Mouse (Mus musculus): ENCODE measurements around the gene Cyp2c67. TPM values are rescaled to one million over a fixed set of nuclear protein-coding genes. Genes with fewer than 3 reads are reported as not detected.
"Not testable (repeated sequence)": the region's sequence is repeated elsewhere in the genome, so short reads cannot be mapped to it uniquely, and the experiment has no call there.

Cyp2c67 gene
- not detected for total RNA-seq (2021)

DNA sequence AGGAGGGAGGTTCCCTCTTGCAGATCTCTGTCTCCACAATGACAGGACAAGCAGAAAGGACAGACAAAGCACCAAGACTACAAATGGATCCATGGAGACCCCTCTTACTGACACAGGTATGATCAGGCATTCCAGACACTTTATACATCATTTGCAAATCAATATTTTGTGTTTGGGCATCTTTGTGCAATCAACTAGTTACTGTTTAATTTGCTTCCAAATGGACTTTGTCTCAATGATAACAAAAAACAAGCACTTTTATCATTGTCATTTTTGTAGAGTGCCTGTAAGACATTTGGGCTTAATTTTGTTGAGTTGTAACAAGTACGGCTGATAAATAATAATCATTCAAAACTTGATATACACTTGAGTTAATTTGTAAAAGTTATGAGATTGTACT, at the start of gene Cyp2c67:
Gene Cyp2c67 (minus strand): TSS at position 114 of the 400 bp plus-strand sequence.
- DNase-seq, result no peak

DNA sequence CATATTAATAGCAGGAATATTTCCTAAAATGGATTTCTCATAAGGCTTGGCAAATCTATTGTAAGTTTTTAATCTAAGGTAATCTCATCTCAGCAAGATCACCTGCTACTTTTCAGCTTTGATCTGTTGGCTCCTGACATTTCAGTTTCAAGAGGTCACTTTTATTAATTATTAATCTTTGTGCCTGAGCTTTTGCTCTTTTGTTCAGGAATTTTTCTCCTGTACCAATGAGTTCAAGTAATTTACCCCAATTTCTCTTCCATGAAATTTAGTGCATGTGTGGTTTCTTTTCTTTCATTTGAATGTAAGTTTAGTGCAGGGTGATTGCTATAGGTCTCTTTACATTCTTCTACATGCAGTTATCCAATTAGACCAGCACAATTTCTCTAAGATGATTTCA, 16.8 kb upstream of the Cyp2c67 start:
- DNase-seq, result not testable (repeated sequence)

GRCm38 (mm10) chr19:39652381-39652780, 3.5 kb upstream of the Cyp2c67 start:
- no peak for DNase-seq

DNA sequence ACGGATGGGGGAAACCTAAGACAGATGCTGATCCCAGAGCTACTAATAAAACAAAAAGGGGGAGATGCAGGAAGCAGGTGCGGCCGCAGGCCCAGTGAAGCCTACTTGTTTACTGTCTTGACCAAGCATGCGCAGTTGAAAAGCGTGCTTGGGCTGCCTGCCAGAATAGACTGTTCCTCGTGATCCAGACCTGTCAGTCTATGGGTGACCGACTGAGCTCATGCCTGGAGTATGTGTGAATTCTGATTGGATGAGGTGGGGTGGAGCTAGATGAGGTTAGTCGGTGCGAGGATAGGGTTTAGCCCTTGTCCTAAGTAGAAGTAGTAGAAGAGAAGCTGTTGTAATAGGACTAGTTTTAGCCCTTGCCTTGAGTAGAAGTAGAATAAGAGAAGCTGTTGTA, 1.3 kb downstream of the Cyp2c67 start:
- no peak for DNase-seq

DNA sequence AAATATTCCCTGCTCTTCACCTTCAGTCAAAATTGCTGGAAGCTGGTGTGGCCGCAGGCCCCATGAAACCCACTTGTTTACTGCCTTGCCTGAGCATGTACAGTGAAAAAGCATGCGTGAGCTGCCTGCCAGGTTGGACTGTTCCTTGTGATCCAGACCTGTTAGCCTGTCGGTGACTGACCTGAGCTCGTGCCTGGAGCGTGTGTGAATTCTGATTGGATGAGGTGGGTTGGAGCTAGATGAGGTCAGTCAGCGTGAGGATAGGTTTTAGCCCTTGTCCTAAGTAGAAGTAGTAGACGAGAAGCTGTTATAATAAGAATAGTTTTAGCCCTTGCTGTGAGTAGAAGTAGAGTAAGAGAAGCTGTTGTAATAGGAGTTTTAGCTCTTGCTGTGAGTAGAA, 4.3 kb downstream of the Cyp2c67 start:
- DNase-seq, result not testable (repeated sequence)

Other genes starting within 250 kb of the Cyp2c67 start
- gene Cyp2c38, start 186.0 kb downstream of the Cyp2c67 start, total RNA-seq (2021), result not detected
- not detected for gene Cyp2c39, start 138.2 kb downstream of the Cyp2c67 start, total RNA-seq (2021)
- not detected for gene Cyp2c68, start 92.0 kb upstream of the Cyp2c67 start, total RNA-seq (2021)
- gene Cyp2c40, start 163.8 kb upstream of the Cyp2c67 start, total RNA-seq (2021), result not detected
- gene Cyp2c69, start 237.7 kb upstream of the Cyp2c67 start, total RNA-seq (2021), result not detected